Mouse (Mus musculus) stomach, embryonic 15.5 days (tissue): ENCODE measurements around the gene 4930432K21Rik. TPM values are rescaled to one million over a fixed set of nuclear protein-coding genes. Genes with fewer than 3 reads are reported as not detected.
A peak's percentile ranks its signal among the peaks of the same experiment; 100 is the strongest.

Experiments used
- ATAC-seq: fragments of 200-750 bp; cut with Nextera tagmentation; 2 replicates; pipeline ENCODE4 v1.8.0; 2017; ENCODE audit warnings: low read depth, moderate number of reproducible peaks, moderate TSS enrichment; ENCODE audit not compliant: insufficient read depth, low FRiP score
- H3K27ac ChIP-seq: fragments of 300-500 bp; sonication (generic); 2 replicates; pipeline ENCODE4 v1.5.1; 2015; ENCODE audit warnings: mild to moderate bottlenecking, inconsistent platforms
- H3K27me3 ChIP-seq: fragments of 300-500 bp; sonication (generic); replicated peaks from 2 replicates; pipeline ENCODE4 v1.6.1; 2015; ENCODE audit warnings: inconsistent platforms
- H3K36me3 ChIP-seq: fragments of 300-500 bp; sonication (generic); 2 replicates; pipeline ENCODE4 v1.6.1; 2015; ENCODE audit warnings: inconsistent platforms
- H3K4me1 ChIP-seq: fragments of 300-500 bp; sonication (generic); 2 replicates; pipeline ENCODE4 v1.6.1; 2015; ENCODE audit warnings: inconsistent platforms
- H3K4me2 ChIP-seq: fragments of 300-500 bp; sonication (generic); 2 replicates; pipeline ENCODE4 v1.6.1; 2015; ENCODE audit warnings: mild to moderate bottlenecking, inconsistent platforms
- H3K4me3 ChIP-seq: fragments of 300-500 bp; sonication (generic); replicated peaks from 2 replicates; pipeline ENCODE4 v1.5.1; 2015; ENCODE audit warnings: inconsistent platforms
- H3K9ac ChIP-seq: fragments of 300-500 bp; sonication (generic); 2 replicates; pipeline ENCODE4 v1.6.1; 2015; ENCODE audit warnings: inconsistent platforms
- H3K9me3 ChIP-seq: fragments of 300-500 bp; sonication (generic); 2 replicates; pipeline ENCODE4 v1.6.1; 2016; ENCODE audit warnings: inconsistent platforms
- WGBS: fragments of 180-500 bp; shearing (Covaris S2); methylation state at CpG from one replicate; pipeline ENCODE4 v1.1.7; 2015; 5-methylcytosine and 5-hydroxymethylcytosine counted together
- polyA plus RNA-seq: library from polyadenylated mRNA; unstranded; fragments of >200 nt; fragmentation: Nextera tagmentation; extraction: Ambion mirVana; gene quantifications from 2 replicates; pipeline ENCODE4 v1.2.1, GENCODE M21; 2015

4930432K21Rik gene
- polyA plus RNA-seq, 1 experiment from 2014 or later = 0.91 TPM

GRCm38 (mm10) chr8:84157620-84158019 lies 9.8 kb downstream of the 4930432K21Rik start:
- Histone ChIP-seq H3K27ac (no peak overlapping the region), H3K9ac (no peak overlapping the region), H3K36me3 (no peaks in the 10 kb centered on the region), H3K27me3 (no peaks in the 10 kb centered on the region), H3K4me1 (no peaks in the 10 kb centered on the region), H3K4me3 (no peak overlapping the region), H3K9me3 (no peaks in the 10 kb centered on the region), H3K4me2 (no peak overlapping the region)
- 86% methylated on average over 4 of the region's 4 CpGs for WGBS
- ATAC-seq = no peak

GRCm38 (mm10) chr8:84167696-84168095 lies 19.9 kb downstream of the 4930432K21Rik start:
- WGBS = 88% methylated on average over 2 of the region's 2 CpGs
- Histone ChIP-seq H3K36me3 (0 out of 2 replicates have a peak, but pooled peaks cover 11% of the 10 kb centered on the region), H3K4me3 (no peak overlapping the region), H3K9ac (no peak overlapping the region), H3K4me2 (no peak overlapping the region), H3K27ac (no peak overlapping the region), H3K9me3 (no peaks in the 10 kb centered on the region), H3K4me1 (no peaks in the 10 kb centered on the region), H3K27me3 (no peaks in the 10 kb centered on the region)
- ATAC-seq = no peak

GRCm38 (mm10) chr8:84170096-84170495 lies 22.3 kb downstream of the 4930432K21Rik start:
- no peak for ATAC-seq
- Histone ChIP-seq H3K4me2 (no peak overlapping the region), H3K9ac (no peak overlapping the region), H3K4me3 (no peak overlapping the region), H3K27me3 (no peaks in the 10 kb centered on the region), H3K4me1 (no peaks in the 10 kb centered on the region), H3K36me3 (peaks cover 15% of the 10 kb centered on the region; the same call in 1 of the 2 replicates), H3K9me3 (no peaks in the 10 kb centered on the region), H3K27ac (no peak overlapping the region)
- WGBS = 84% methylated on average over 5 of the region's 5 CpGs

GRCm38 (mm10) chr8:84173861-84174260 lies 26.0 kb downstream of the 4930432K21Rik start:
- no peaks in the 10 kb centered on the region for H3K9me3 ChIP-seq
- 0 out of 2 replicates have a peak, but pooled peaks cover 2% of the 10 kb centered on the region for H3K4me1 ChIP-seq
- no peak overlapping the region for H3K9ac ChIP-seq
- WGBS = 84% methylated on average over 6 of the region's 6 CpGs
- no peak overlapping the region for H3K4me3 ChIP-seq
- H3K27ac ChIP-seq = no peak overlapping the region
- no peaks in the 10 kb centered on the region for H3K27me3 ChIP-seq
- ATAC-seq = no peak
- H3K4me2 ChIP-seq = no peak overlapping the region
- H3K36me3 ChIP-seq = peaks cover 20% of the 10 kb centered on the region; the same call in 1 of the 2 replicates

- Histone ChIP-seq H3K9ac (no peak overlapping the region), H3K27ac (no peak overlapping the region), H3K27me3 (no peaks in the 10 kb centered on the region), H3K36me3 (peaks cover 15% of the 10 kb centered on the region; the same call in 1 of the 2 replicates), H3K4me1 (peaks cover 20% of the 10 kb centered on the region), H3K4me2 (no peak overlapping the region), H3K4me3 (no peak overlapping the region), H3K9me3 (no peaks in the 10 kb centered on the region)
- ATAC-seq = no peak
- WGBS = 18% methylated on average over 3 of the region's 3 CpGs
Measured at GRCm38 (mm10) chr8:84176560-84176959, 28.7 kb downstream of the 4930432K21Rik start.

- H3K9me3 ChIP-seq = no peaks in the 10 kb centered on the region
- no peaks in the 10 kb centered on the region for H3K27me3 ChIP-seq
- H3K36me3 ChIP-seq = peaks cover 11% of the 10 kb centered on the region; the same call in 1 of the 2 replicates
- 74% methylated on average over 3 of the region's 3 CpGs for WGBS
- peaks cover 21% of the 10 kb centered on the region for H3K4me1 ChIP-seq
- no peak for ATAC-seq
- H3K4me3 ChIP-seq = no peak overlapping the region
- H3K4me2 ChIP-seq = no peak overlapping the region
- H3K27ac ChIP-seq = no peak overlapping the region
- H3K9ac ChIP-seq = no peak overlapping the region
Measured at GRCm38 (mm10) chr8:84177405-84177804, 29.6 kb downstream of the 4930432K21Rik start.

- Histone ChIP-seq H3K9me3 (no peaks in the 10 kb centered on the region), H3K27ac (no peak overlapping the region), H3K36me3 (peaks cover 5% of the 10 kb centered on the region; the same call in 1 of the 2 replicates), H3K4me1 (peaks cover 21% of the 10 kb centered on the region), H3K27me3 (no peaks in the 10 kb centered on the region), H3K9ac (no peak overlapping the region), H3K4me2 (no peak overlapping the region), H3K4me3 (no peak overlapping the region)
- ATAC-seq = no peak
- WGBS = 85% methylated on average over 8 of the region's 8 CpGs
Measured at GRCm38 (mm10) chr8:84178592-84178991, 30.8 kb downstream of the 4930432K21Rik start.

- 0 out of 2 replicates have a peak, but pooled peaks cover 5% of the 10 kb centered on the region for H3K36me3 ChIP-seq
- peaks cover 24% of the 10 kb centered on the region for H3K4me1 ChIP-seq
- no peaks in the 10 kb centered on the region for H3K27me3 ChIP-seq
- 28% methylated on average over 4 of the region's 4 CpGs for WGBS
- 0 out of 2 replicates have a peak overlapping the region, but pooled peaks have one; percentile 13 for H3K9ac ChIP-seq
- H3K9me3 ChIP-seq = no peaks in the 10 kb centered on the region
- H3K4me3 ChIP-seq = peak overlapping the region; percentile 14
- peak overlapping the region; percentile 50 for H3K4me2 ChIP-seq
- ATAC-seq = no peak
- no peak overlapping the region for H3K27ac ChIP-seq
Measured at GRCm38 (mm10) chr8:84179946-84180345, 32.1 kb downstream of the 4930432K21Rik start.

GRCm38 (mm10) chr8:84180530-84181190 lies 32.8 kb downstream of the 4930432K21Rik start:
- Histone ChIP-seq H3K36me3 (0 out of 2 replicates have a peak, but pooled peaks cover 5% of the 10 kb centered on the region), H3K27ac (peak overlapping the region; percentile 68), H3K4me3 (peak overlapping the region; percentile 14), H3K4me1 (peaks cover 24% of the 10 kb centered on the region), H3K27me3 (no peaks in the 10 kb centered on the region), H3K9ac (no peak overlapping the region), H3K4me2 (peak overlapping the region; percentile 50), H3K9me3 (no peaks in the 10 kb centered on the region)
- 5% methylated on average over 16 of the region's 16 CpGs for WGBS
- ATAC-seq = peak; percentile 59

GRCm38 (mm10) chr8:84182833-84183232 lies 35.0 kb downstream of the 4930432K21Rik start:
- Histone ChIP-seq H3K4me1 (peaks cover 28% of the 10 kb centered on the region), H3K4me3 (peak overlapping the region; percentile 68), H3K36me3 (no peaks in the 10 kb centered on the region), H3K27ac (no peak overlapping the region), H3K4me2 (peak overlapping the region; percentile 89), H3K9ac (no peak overlapping the region; the same call in 1 of the 2 replicates), H3K9me3 (no peaks in the 10 kb centered on the region), H3K27me3 (no peaks in the 10 kb centered on the region)
- ATAC-seq = no peak
- 28% methylated on average over 4 of the region's 4 CpGs for WGBS

GRCm38 (mm10) chr8:84183261-84184084 lies 35.6 kb downstream of the 4930432K21Rik start:
- WGBS = under 1% methylated on average over 79 of the region's 87 CpGs
- peak; percentile 1; the same call in 1 of the 2 replicates for ATAC-seq
- peaks cover 26% of the 10 kb centered on the region for H3K4me1 ChIP-seq

More at GRCm38 (mm10) chr8:84183261-84184084, 35.6 kb downstream of the 4930432K21Rik start:
- peak overlapping the region; percentile 67 for H3K9ac ChIP-seq
- H3K36me3 ChIP-seq = no peaks in the 10 kb centered on the region
- no peaks in the 10 kb centered on the region for H3K9me3 ChIP-seq
- peak overlapping the region; percentile 89 for H3K4me2 ChIP-seq
- no peaks in the 10 kb centered on the region for H3K27me3 ChIP-seq
- peak overlapping the region; percentile 76 for H3K27ac ChIP-seq
- H3K4me3 ChIP-seq = peak overlapping the region; percentile 68
